Mouse (Mus musculus) kidney, postnatal 36 days (tissue): ENCODE data around the gene Gemin2.
"Not testable (repeated sequence)": the region's sequence is repeated elsewhere in the genome, so short reads cannot be mapped to it uniquely, and the experiment has no call there.

ENCODE experiments used
- DNase-seq, 2 experiments: peaks; one replicate each; pipeline ENCODE4 v3.0.0; 2021 to 2022; ENCODE audit warnings: mixed read lengths in 2 of 2

The Gemin2 gene

GRCm38 (mm10) chr12:59013234-59013633, at the start of gene Gemin2:
Gene Gemin2 (plus strand): TSS chr12:59013393.
- DNase-seq, result peak; percentile 95 to 97

GRCm38 (mm10) chr12:58964583-58964982, 48.6 kb upstream of the Gemin2 start:
- peak; percentile 5 to 45 for DNase-seq

GRCm38 (mm10) chr12:58976966-58977365, 36.2 kb upstream of the Gemin2 start:
- DNase-seq, result peak in 1 of 2 experiments; percentile 33

- not testable (repeated sequence) for DNase-seq
Observed at GRCm38 (mm10) chr12:58981178-58981661, 32.0 kb upstream of the Gemin2 start.

- DNase-seq, result no peak
Observed at GRCm38 (mm10) chr12:58985766-58986165, 27.4 kb upstream of the Gemin2 start.

GRCm38 (mm10) chr12:59010482-59010881, 2.7 kb upstream of the Gemin2 start:
- peak in 1 of 2 experiments; percentile 36 for DNase-seq

- no peak for DNase-seq
Observed at GRCm38 (mm10) chr12:59011275-59011843, 1.8 kb upstream of the Gemin2 start.

GRCm38 (mm10) chr12:59011844-59012709, 1.1 kb upstream of the Gemin2 start, which contains the start of gene Sec23a:
Gene Sec23a (minus strand): TSS chr12:59012017.
- peak; percentile 99 for DNase-seq

GRCm38 (mm10) chr12:59012710-59013091, 492 bp upstream of the Gemin2 start:
- no peak for DNase-seq

GRCm38 (mm10) chr12:59017970-59018369, 4.8 kb downstream of the Gemin2 start:
- DNase-seq, result no peak

GRCm38 (mm10) chr12:59019891-59020290, 6.7 kb downstream of the Gemin2 start:
- no peak for DNase-seq

- DNase-seq, result no peak
Observed at GRCm38 (mm10) chr12:59021306-59021705, 8.1 kb downstream of the Gemin2 start.

GRCm38 (mm10) chr12:59032101-59032500, 18.9 kb downstream of the Gemin2 start:
- peak in 1 of 2 experiments; percentile 56 for DNase-seq

GRCm38 (mm10) chr12:59039162-59039970, 26.2 kb downstream of the Gemin2 start:
- no peak for DNase-seq

GRCm38 (mm10) chr12:59039971-59040844, 27.0 kb downstream of the Gemin2 start:
- peak; percentile 31 to 63 for DNase-seq

GRCm38 (mm10) chr12:59040851-59041250, 27.7 kb downstream of the Gemin2 start:
- no peak for DNase-seq

GRCm38 (mm10) chr12:59052470-59052869, 39.3 kb downstream of the Gemin2 start:
- no peak for DNase-seq

- DNase-seq, result no peak
Observed at GRCm38 (mm10) chr12:59053166-59053565, 40.0 kb downstream of the Gemin2 start.

- DNase-seq, result no peak
Observed at GRCm38 (mm10) chr12:59053976-59054375, 40.8 kb downstream of the Gemin2 start.

- no peak for DNase-seq
Observed at GRCm38 (mm10) chr12:59055196-59055850, 42.1 kb downstream of the Gemin2 start.

- DNase-seq, result no peak
Observed at GRCm38 (mm10) chr12:59056222-59056621, 43.0 kb downstream of the Gemin2 start.
